Mouse (Mus musculus): ENCODE measurements around the gene Dnaja3. TPM values are rescaled to one million over a fixed set of nuclear protein-coding genes. Genes with fewer than 3 reads are reported as not detected.

Gene Dnaja3
- total RNA-seq, 1 experiment from 2014 or later, result 68.1 TPM

Other genes with a start within 250 kb of the Dnaja3 start
- 7.0 and 11.6 TPM in 2 replicates for gene Adcy9, start 219.5 kb upstream of the Dnaja3 start, total RNA-seq (2017)
- 14.1 and 23.1 TPM in 2 replicates for gene Srl, start 98.2 kb upstream of the Dnaja3 start, total RNA-seq (2017)
- gene Tfap4, start 80.1 kb upstream of the Dnaja3 start, total RNA-seq (2017), result 53.1 and 60.7 TPM in 2 replicates
- 2.9 and 5.8 TPM in 2 replicates for gene Glis2, start 45.3 kb upstream of the Dnaja3 start, total RNA-seq (2017)
- 8.3 and 11.1 TPM in 2 replicates for gene Pam16, start 15.0 kb upstream of the Dnaja3 start, total RNA-seq (2017)
- 0.10 and 0.46 TPM in 2 replicates for gene Vasn, start within 50 bp of the Dnaja3 start, total RNA-seq (2017)
- 22.7 and 35.4 TPM in 2 replicates for gene Coro7, start 39.8 kb downstream of the Dnaja3 start, total RNA-seq (2017)
- 82.2 and 90.3 TPM in 2 replicates for gene Nmral1, start 79.4 kb downstream of the Dnaja3 start, total RNA-seq (2017)
- 68.8 and 74.6 TPM in 2 replicates for gene Hmox2, start 86.4 kb downstream of the Dnaja3 start, total RNA-seq (2017)
- gene Cdip1, start 150.3 kb downstream of the Dnaja3 start, total RNA-seq (2017), result 16.2 and 17.2 TPM in 2 replicates
- gene 4930562C15Rik, start 195.4 kb downstream of the Dnaja3 start, total RNA-seq (2017), result not detected in 2 replicates
- 19.6 and 25.8 TPM in 2 replicates for gene Ubald1, start 240.3 kb downstream of the Dnaja3 start, total RNA-seq (2017)
- 11.2 and 13.5 TPM in 2 replicates for gene Mgrn1, start 246.3 kb downstream of the Dnaja3 start, total RNA-seq (2017)

Data from common myeloid progenitor, adult 5-6 weeks (primary cell).